16 mouse cellular contexts compared by ENCODE assay signal in the genomic region with DNA sequence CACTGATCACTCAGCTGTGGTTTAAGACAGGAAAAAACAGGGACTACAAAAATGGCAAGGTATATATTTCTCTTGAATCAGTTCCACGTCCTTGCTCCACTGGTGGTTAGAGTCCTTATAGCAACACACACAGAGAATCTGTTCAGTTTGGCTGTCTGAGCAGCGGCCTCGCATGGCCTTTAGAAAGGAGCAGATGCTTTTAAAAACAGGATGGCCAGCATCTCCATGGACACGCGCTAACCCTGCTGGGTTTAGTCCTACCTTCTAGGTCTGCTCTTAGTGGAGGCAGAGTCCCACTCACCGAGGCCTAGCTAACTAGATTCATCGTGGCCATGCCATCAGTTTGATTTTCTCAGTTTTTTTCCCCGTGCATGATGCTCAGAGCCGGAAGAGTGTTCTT.
DNase-seq lines count a peak whose midpoint lies in the region; ATAC-seq lines count a peak whose summit lies in the region.
"Had no signal": no experiment of that assay in that cellular context is flagged by ENCODE, and none has a peak within 500 bp of the region (broad histone marks: within the 10 kb centered on the region; RNA-seq: fewer than 3 reads in every experiment).

No protein-coding gene starts in this region.

- DNase-seq in cerebellum, postnatal 4 days (ENCODE audit: low spot score in 2 of 2), result no peak
- peak; percentile 85 for DNase-seq in brain, adult 2 months (ENCODE audit: low read depth, low spot score)
- peak; percentile 46 for DNase-seq in cerebellum, adult 8-10 months
- peak; percentile 60 to 66 for DNase-seq in cerebellum, postnatal 25 days
- no peak for DNase-seq in embryo, embryonic 9.5 days (ENCODE audit: extremely low spot score)
- no peak for DNase-seq in gastrocnemius, adult 8-10 months (ENCODE audit: low spot score in 2 of 2)
- DNase-seq: adrenal gland, adult 2 months; heart, adult 2 months; kidney, adult 11 months; kidney, postnatal 14 days; right cerebral cortex, postnatal 25 days; thymus, postnatal 14 days had no signal

- peak; percentile 91 for ATAC-seq in cerebellum, adult (ENCODE audit: insufficient number of reproducible peaks, low FRiP score, low TSS enrichment)
- ATAC-seq: activated CD4-positive, CD25-positive, alpha-beta regulatory T cell, adult 4 months; forebrain, embryonic 16.5 days; midbrain, embryonic 16.5 days had no signal

Comparison
In these comparisons a context has a peak if more than half of its experiments do, and no peak if none do; other contexts are left out.
1. DNase-seq: peak in brain, adult 2 months (single experiment), cerebellum, adult 8-10 months (single experiment) and cerebellum, postnatal 25 days (2 of 2); none in cerebellum, postnatal 4 days (0 of 2), embryo, embryonic 9.5 days (single experiment) and gastrocnemius, adult 8-10 months (0 of 2).